Mouse (Mus musculus) kidney, adult 2 months (tissue): ENCODE results near the gene 4930447C04Rik. TPM values are rescaled to one million over a fixed set of nuclear protein-coding genes. Genes with fewer than 3 reads are reported as not detected.

ENCODE experiments used
- DNase-seq: peaks from one replicate; pipeline ENCODE4 v3.0.0; 2021
- H3K27ac ChIP-seq: fragments of 200-500 bp; 2 replicates; pipeline ENCODE4 v1.5.1; 2012; ENCODE audit warnings: low read depth, low read length, control low read depth, inconsistent platforms; ENCODE audit not compliant: insufficient read depth
- H3K27me3 ChIP-seq: fragments of 200-500 bp; replicated peaks from 2 replicates; pipeline ENCODE4 v1.6.1; 2012; ENCODE audit warnings: mild to moderate bottlenecking, moderate library complexity, low read length, inconsistent platforms; ENCODE audit not compliant: control insufficient read depth, insufficient read depth
- H3K36me3 ChIP-seq: fragments of 200-500 bp; 2 replicates; pipeline ENCODE4 v1.6.1; 2012; ENCODE audit warnings: mild to moderate bottlenecking, moderate library complexity, low read length, inconsistent platforms; ENCODE audit not compliant: control insufficient read depth, insufficient read depth
- H3K4me1 ChIP-seq: fragments of 200-500 bp; 2 replicates; pipeline ENCODE4 v1.6.1; 2011; ENCODE audit warnings: low read length; ENCODE audit not compliant: control insufficient read depth, insufficient read depth
- H3K4me3 ChIP-seq: fragments of 200-500 bp; 2 replicates; pipeline ENCODE4 v1.5.1; 2011; ENCODE audit warnings: mild to moderate bottlenecking, low read depth, low read length, control low read depth; ENCODE audit not compliant: insufficient read depth
- CTCF ChIP-seq: fragments of 200-500 bp; conservative IDR thresholded peaks from 2 replicates; pipeline ENCODE4 v1.5.1; 2011; ENCODE audit warnings: low read depth, mild to moderate bottlenecking, control low read depth, low read length, moderate library complexity, mixed read lengths; ENCODE audit not compliant: insufficient read depth, insufficient read length
- POLR2A ChIP-seq: fragments of 200-500 bp; IDR thresholded peaks from one replicate; pipeline ENCODE4 v1.6.1; 2011; ENCODE audit warnings: low read depth, low read length, control low read depth
- WGBS: fragments of 180-500 bp; shearing (Covaris S2); methylation state at CpG from one replicate; pipeline ENCODE4 v1.1.7; 2018; 5-methylcytosine and 5-hydroxymethylcytosine counted together
- polyA plus RNA-seq: library from polyadenylated mRNA; depleted of rRNA; stranded (reverse); fragments of >200 nt; gene quantifications from 2 replicates; pipeline ENCODE4 v1.2.3, GENCODE M21; 2012

Gene 4930447C04Rik
- polyA plus RNA-seq, 1 experiment: not detected

DNA sequence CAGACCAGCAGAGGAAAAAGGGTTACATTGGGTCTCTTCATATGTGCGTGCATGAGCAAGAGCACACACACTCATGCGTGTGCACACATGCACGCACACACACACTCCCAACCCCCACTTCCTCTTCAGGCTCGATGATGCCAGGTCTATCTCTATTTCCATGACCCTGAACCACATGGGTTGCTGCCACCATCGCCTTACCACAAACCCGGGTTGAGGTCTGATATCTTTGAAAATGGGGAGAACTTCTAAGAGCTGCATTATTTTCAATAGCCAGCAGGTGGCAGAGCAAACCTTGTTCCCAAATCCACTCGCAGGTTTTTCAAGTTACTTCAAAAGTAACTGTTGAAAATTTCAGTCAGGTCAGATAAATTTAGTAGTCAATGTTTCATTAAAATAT, 92.8 kb downstream of the 4930447C04Rik start:
- WGBS: 30% methylated on average over 7 of the region's 7 CpGs
- Histone ChIP-seq H3K27me3 (peaks cover 3% of the 10 kb centered on the region; the same call in 1 of the 2 replicates), H3K4me1 (no peaks in the 10 kb centered on the region), H3K27ac (no peak overlapping the region), H3K4me3 (no peak overlapping the region), H3K36me3 (no peaks in the 10 kb centered on the region)
- TF ChIP-seq POLR2A (no peak), CTCF (peak; percentile 37; the same call in 1 of the 2 replicates)
- DNase-seq: peak; percentile 41

GRCm38 (mm10) chr12:72845946-72846345, 94.6 kb downstream of the 4930447C04Rik start:
- TF ChIP-seq CTCF: no peak
- TF ChIP-seq POLR2A: no peak
- peak; percentile 6 for DNase-seq
- H3K27ac ChIP-seq: no peak overlapping the region
- no peaks in the 10 kb centered on the region for H3K36me3 ChIP-seq
- H3K27me3 ChIP-seq: peaks cover 2% of the 10 kb centered on the region; the same call in 1 of the 2 replicates
- WGBS: 25% methylated on average over 10 of the region's 10 CpGs
- no peak overlapping the region for H3K4me3 ChIP-seq
- H3K4me1 ChIP-seq: no peaks in the 10 kb centered on the region

DNA sequence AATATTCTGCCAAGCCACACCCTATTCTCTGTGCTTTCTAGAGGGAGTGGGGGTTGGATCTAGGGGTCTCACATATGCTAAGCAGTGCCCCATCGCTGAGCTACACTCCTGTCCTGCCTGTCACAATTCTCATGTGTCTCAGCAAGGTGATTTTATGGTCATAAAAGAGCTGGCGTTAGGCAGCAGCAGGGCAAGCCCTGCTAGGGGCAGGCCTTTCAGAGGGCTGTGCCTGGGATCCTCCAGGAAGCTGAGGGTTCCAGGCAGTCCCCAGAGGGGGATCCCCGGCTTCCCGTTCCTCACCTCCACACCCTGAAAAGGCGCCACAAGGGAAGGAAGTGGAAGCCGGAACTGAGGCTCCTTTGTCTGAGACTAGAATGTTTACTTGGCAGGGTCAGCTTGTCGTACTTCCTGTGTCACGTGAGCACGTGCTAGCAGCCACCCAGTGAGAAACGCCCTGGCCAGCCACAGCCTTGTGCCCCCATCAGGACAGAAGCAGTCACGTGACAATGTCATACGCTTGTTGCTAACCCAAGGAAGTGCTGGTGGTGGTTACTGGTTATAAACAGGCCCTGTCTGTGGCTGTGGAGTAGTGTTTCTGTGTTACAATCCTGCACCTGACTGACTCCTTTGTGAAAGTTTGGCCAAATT, 96.5 kb downstream of the 4930447C04Rik start:
- Histone ChIP-seq H3K27me3 (no peaks in the 10 kb centered on the region; the same call in 1 of the 2 replicates), H3K27ac (no peak overlapping the region), H3K4me3 (peak overlapping the region; percentile 0; the same call in 1 of the 2 replicates), H3K36me3 (no peaks in the 10 kb centered on the region), H3K4me1 (no peaks in the 10 kb centered on the region)
- 16% methylated on average over 12 of the region's 12 CpGs for WGBS
- no peak for TF ChIP-seq CTCF
- TF ChIP-seq POLR2A: no peak
- DNase-seq: peak; percentile 91

- TF ChIP-seq CTCF (no peak), POLR2A (no peak)
- DNase-seq: no peak
- 70% methylated on average over 4 of the region's 4 CpGs for WGBS
- Histone ChIP-seq H3K4me3 (no peak overlapping the region), H3K4me1 (no peaks in the 10 kb centered on the region), H3K36me3 (no peaks in the 10 kb centered on the region), H3K27me3 (no peaks in the 10 kb centered on the region), H3K27ac (no peak overlapping the region)
Measured at GRCm38 (mm10) chr12:72843555-72843954, 97.0 kb downstream of the 4930447C04Rik start.

DNA sequence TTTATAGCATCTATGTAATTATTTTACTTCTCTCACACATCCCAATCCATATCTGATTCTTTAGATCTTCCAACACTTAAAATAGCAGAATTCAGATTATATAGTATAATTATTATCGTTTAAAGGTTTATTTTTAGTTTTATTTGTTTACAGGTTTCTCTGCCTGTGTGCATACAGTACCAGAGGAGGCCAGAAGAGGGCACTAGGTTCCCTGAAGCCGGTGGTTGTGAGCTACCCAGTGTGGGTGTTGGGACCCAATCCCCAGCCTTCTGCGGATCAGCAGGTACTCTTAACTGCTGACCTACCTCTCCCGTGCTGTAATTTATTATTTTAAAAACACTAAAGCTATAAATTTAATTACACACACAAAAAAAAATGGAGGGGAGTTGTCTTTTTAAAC, 97.4 kb downstream of the 4930447C04Rik start:
- Histone ChIP-seq H3K27ac (no peak overlapping the region), H3K36me3 (no peaks in the 10 kb centered on the region), H3K27me3 (no peaks in the 10 kb centered on the region), H3K4me3 (no peak overlapping the region), H3K4me1 (no peaks in the 10 kb centered on the region)
- TF ChIP-seq CTCF (0 out of 2 replicates have a peak, but pooled peaks have one; percentile 14), POLR2A (no peak)
- DNase-seq: no peak
- WGBS: 80% methylated on average over 4 of the region's 4 CpGs

DNA sequence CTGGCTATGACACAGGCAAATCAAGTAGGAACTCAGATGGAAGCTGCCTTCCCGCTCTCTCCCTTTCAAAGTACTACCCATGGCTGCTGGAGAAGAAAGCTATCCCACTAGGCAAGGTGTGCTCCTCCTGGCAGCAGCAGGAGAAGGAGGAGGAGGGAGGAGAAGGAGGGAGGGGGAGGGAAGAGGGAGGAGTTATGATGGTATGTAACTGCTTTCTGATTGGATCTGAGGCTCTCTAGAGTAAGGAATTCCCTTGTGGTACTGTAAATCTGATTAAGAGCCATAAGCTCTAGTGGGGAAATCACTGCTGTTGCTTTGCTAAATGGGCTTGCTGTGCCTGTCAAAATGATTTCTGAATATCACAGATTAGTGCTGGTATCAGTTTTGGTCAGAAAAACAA, 99.1 kb downstream of the 4930447C04Rik start:
- Histone ChIP-seq H3K27me3 (no peaks in the 10 kb centered on the region), H3K27ac (no peak overlapping the region), H3K4me1 (no peaks in the 10 kb centered on the region), H3K36me3 (no peaks in the 10 kb centered on the region), H3K4me3 (no peak overlapping the region)
- TF ChIP-seq CTCF: no peak
- TF ChIP-seq POLR2A: no peak
- no peak for DNase-seq
- 96% methylated on average over 1 of the region's 1 CpGs for WGBS

DNA sequence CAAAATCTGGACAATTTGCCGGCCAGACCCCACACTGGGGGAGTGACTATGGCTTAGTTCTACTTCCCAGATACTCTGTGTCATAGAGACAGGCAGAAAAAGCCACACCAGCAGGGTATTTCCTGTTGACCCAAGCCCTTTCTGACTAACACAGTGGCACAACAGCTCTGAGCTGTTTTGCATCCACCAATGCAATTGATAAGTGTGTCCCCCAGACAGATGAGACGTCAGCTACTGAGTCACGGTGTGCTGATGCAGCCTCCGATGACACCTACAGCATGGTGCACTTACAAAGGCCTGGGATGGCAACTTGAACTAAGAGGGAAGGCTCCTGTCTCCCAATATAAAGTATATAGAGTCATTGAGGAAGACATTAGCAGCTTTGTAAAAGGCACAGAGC, 103.3 kb downstream of the 4930447C04Rik start:
- no peak overlapping the region for H3K4me3 ChIP-seq
- no peak overlapping the region for H3K27ac ChIP-seq
- H3K27me3 ChIP-seq: no peaks in the 10 kb centered on the region
- no peaks in the 10 kb centered on the region for H3K4me1 ChIP-seq
- H3K36me3 ChIP-seq: no peaks in the 10 kb centered on the region
- no peak for DNase-seq
- WGBS: 79% methylated on average over 4 of the region's 4 CpGs
- TF ChIP-seq CTCF (no peak), POLR2A (no peak)
